Mouse (Mus musculus): ENCODE measurements around the gene Gper1.

Gper1 gene

GRCm38 (mm10) chr5:139449161-139449791, 26.3 kb downstream of the Gper1 start:
- peak; percentile 24 for DNase-seq

- DNase-seq, result no peak
Measured at GRCm38 (mm10) chr5:139449926-139450325, 27.0 kb downstream of the Gper1 start.

- no peak for DNase-seq
Measured at GRCm38 (mm10) chr5:139453031-139453430, 30.1 kb downstream of the Gper1 start.

- no peak for DNase-seq
Measured at GRCm38 (mm10) chr5:139455166-139455565, 32.2 kb downstream of the Gper1 start.

- no peak for DNase-seq
Measured at GRCm38 (mm10) chr5:139457241-139457640, 34.3 kb downstream of the Gper1 start.

- DNase-seq, result no peak
Measured at GRCm38 (mm10) chr5:139459938-139460337, 37.0 kb downstream of the Gper1 start.

GRCm38 (mm10) chr5:139460384-139461067, 37.6 kb downstream of the Gper1 start, which contains the start of gene 3110082I17Rik:
Gene 3110082I17Rik, minus strand, starts transcription at chr5:139460527.
- peak; percentile 99 for DNase-seq

- no peak for DNase-seq
Measured at GRCm38 (mm10) chr5:139464874-139465273, 41.9 kb downstream of the Gper1 start.

GRCm38 (mm10) chr5:139466373-139466772, 43.4 kb downstream of the Gper1 start:
- no peak for DNase-seq

- DNase-seq, result no peak
Measured at GRCm38 (mm10) chr5:139466801-139467200, 43.9 kb downstream of the Gper1 start.

- DNase-seq, result no peak
Measured at GRCm38 (mm10) chr5:139467998-139468397, 45.0 kb downstream of the Gper1 start.

- no peak for DNase-seq
Measured at GRCm38 (mm10) chr5:139474741-139475140, 51.8 kb downstream of the Gper1 start.

Measured in kidney, adult 18-20 months (tissue).